Mouse (Mus musculus) lung, adult 2 months (tissue): ENCODE results near the gene Col4a3bp. TPM values are rescaled to one million over a fixed set of nuclear protein-coding genes. Genes with fewer than 3 reads are reported as not detected.

Experiments
- DNase-seq: peaks from one replicate; pipeline ENCODE4 v3.0.0; 2022
- H3K4me1 ChIP-seq: fragments of 200-500 bp; 2 replicates; pipeline ENCODE4 v1.6.1; 2011; ENCODE audit warnings: low read length; ENCODE audit not compliant: control insufficient read depth, insufficient read depth
- H3K4me3 ChIP-seq: fragments of 200-500 bp; replicated peaks from 2 replicates; pipeline ENCODE3; 2011; ENCODE audit warnings: low read depth, mild to moderate bottlenecking, control low read depth, low read length; ENCODE audit errors: extremely low read depth
- CTCF ChIP-seq: fragments of 200-500 bp; IDR thresholded peaks from 2 replicates; pipeline ENCODE4 v1.5.1; 2011; ENCODE audit warnings: mild to moderate bottlenecking, low read length, control low read depth; ENCODE audit not compliant: insufficient read depth
- POLR2A ChIP-seq: fragments of 200-500 bp; IDR thresholded peaks from 2 replicates; pipeline ENCODE4 v1.6.1; 2011; ENCODE audit warnings: low read depth, mild to moderate bottlenecking, control low read depth, low read length, borderline replicate concordance; ENCODE audit errors: extremely low read depth
- WGBS: fragments of 180-500 bp; shearing (Covaris S2); methylation state at CpG from one replicate; pipeline ENCODE4 v1.1.7; 2018; 5-methylcytosine and 5-hydroxymethylcytosine counted together
- polyA plus RNA-seq: library from polyadenylated mRNA; depleted of rRNA; stranded (reverse); fragments of >200 nt; gene quantifications from 2 replicates; pipeline ENCODE4 v1.2.3, GENCODE M21; 2012

Gene Col4a3bp
- polyA plus RNA-seq, 1 experiment = 15.2 TPM

- WGBS = 58% methylated on average over 10 of the region's 10 CpGs
- peaks cover 8% of the 10 kb centered on the region for H3K4me1 ChIP-seq
- DNase-seq = no peak
Observed at GRCm38 (mm10) chr13:96570313-96571015, 28.0 kb downstream of the Col4a3bp start.

GRCm38 (mm10) chr13:96571016-96571361 lies 28.6 kb downstream of the Col4a3bp start:
- no peak for DNase-seq
- Histone ChIP-seq H3K4me1 (peaks cover 8% of the 10 kb centered on the region), H3K4me3 (no peak overlapping the region)
- WGBS = 58% methylated on average over 6 of the region's 6 CpGs
- TF ChIP-seq CTCF = no peak
- no peak for TF ChIP-seq POLR2A

More at GRCm38 (mm10) chr13:96570313-96571015, 28.0 kb downstream of the Col4a3bp start:
- no peak overlapping the region for H3K4me3 ChIP-seq
- no peak for TF ChIP-seq CTCF
- no peak for TF ChIP-seq POLR2A

GRCm38 (mm10) chr13:96574170-96574569 lies 31.8 kb downstream of the Col4a3bp start:
- DNase-seq = no peak
- Histone ChIP-seq H3K4me3 (no peak overlapping the region), H3K4me1 (peaks cover 5% of the 10 kb centered on the region; the same call in 1 of the 2 replicates)
- TF ChIP-seq POLR2A (no peak), CTCF (no peak)
- 69% methylated on average over 2 of the region's 2 CpGs for WGBS

- TF ChIP-seq POLR2A (no peak), CTCF (no peak)
- H3K4me1 ChIP-seq = peaks cover 2% of the 10 kb centered on the region; the same call in 1 of the 2 replicates
- WGBS = 70% methylated on average over 2 of the region's 2 CpGs
- no peak for DNase-seq
- no peak overlapping the region for H3K4me3 ChIP-seq
Observed at GRCm38 (mm10) chr13:96579104-96579503, 36.7 kb downstream of the Col4a3bp start.

- DNase-seq = no peak
- peaks cover 2% of the 10 kb centered on the region; the same call in 1 of the 2 replicates for H3K4me1 ChIP-seq
- WGBS = 67% methylated on average over 1 of the region's 1 CpGs
- no peak overlapping the region for H3K4me3 ChIP-seq
- TF ChIP-seq CTCF (no peak), POLR2A (no peak)
Observed at GRCm38 (mm10) chr13:96579979-96580378, 37.6 kb downstream of the Col4a3bp start.

- TF ChIP-seq CTCF = no peak
- no peak for TF ChIP-seq POLR2A
- Histone ChIP-seq H3K4me3 (no peak overlapping the region), H3K4me1 (peaks cover 2% of the 10 kb centered on the region; the same call in 1 of the 2 replicates)
- DNase-seq = no peak
- 95% methylated on average over 2 of the region's 2 CpGs for WGBS
Observed at GRCm38 (mm10) chr13:96584201-96584600, 41.8 kb downstream of the Col4a3bp start.

- WGBS = 95% methylated on average over 5 of the region's 5 CpGs
- peaks cover 4% of the 10 kb centered on the region; the same call in 1 of the 2 replicates for H3K4me1 ChIP-seq
- no peak overlapping the region for H3K4me3 ChIP-seq
- TF ChIP-seq POLR2A (no peak), CTCF (no peak)
- no peak for DNase-seq
Observed at GRCm38 (mm10) chr13:96586540-96586939, 44.1 kb downstream of the Col4a3bp start.

GRCm38 (mm10) chr13:96588642-96589041 lies 46.2 kb downstream of the Col4a3bp start:
- TF ChIP-seq POLR2A = no peak
- no peak for TF ChIP-seq CTCF
- DNase-seq = no peak
- WGBS = 82% methylated on average over 1 of the region's 1 CpGs
- H3K4me3 ChIP-seq = no peak overlapping the region
- peaks cover 4% of the 10 kb centered on the region for H3K4me1 ChIP-seq

GRCm38 (mm10) chr13:96593621-96594020 lies 51.2 kb downstream of the Col4a3bp start:
- Histone ChIP-seq H3K4me3 (no peak overlapping the region), H3K4me1 (peaks cover 4% of the 10 kb centered on the region)
- WGBS = 2% methylated on average over 1 of the region's 1 CpGs
- DNase-seq = no peak
- no peak for TF ChIP-seq POLR2A
- TF ChIP-seq CTCF = peak; percentile 37; the same call in 1 of the 2 replicates

GRCm38 (mm10) chr13:96594070-96594469 lies 51.7 kb downstream of the Col4a3bp start:
- Histone ChIP-seq H3K4me1 (peaks cover 4% of the 10 kb centered on the region), H3K4me3 (no peak overlapping the region)
- no peak for DNase-seq
- no peak for TF ChIP-seq POLR2A
- no peak for TF ChIP-seq CTCF
- 77% methylated on average over 4 of the region's 4 CpGs for WGBS
